Mouse (Mus musculus): ENCODE measurements around the gene Celsr1.

Celsr1 gene

GRCm38 (mm10) chr15:85961131-85961530 is 72.4 kb downstream of the Celsr1 start:
- no peak for DNase-seq (ENCODE audit: low read depth, low spot score)

DNA sequence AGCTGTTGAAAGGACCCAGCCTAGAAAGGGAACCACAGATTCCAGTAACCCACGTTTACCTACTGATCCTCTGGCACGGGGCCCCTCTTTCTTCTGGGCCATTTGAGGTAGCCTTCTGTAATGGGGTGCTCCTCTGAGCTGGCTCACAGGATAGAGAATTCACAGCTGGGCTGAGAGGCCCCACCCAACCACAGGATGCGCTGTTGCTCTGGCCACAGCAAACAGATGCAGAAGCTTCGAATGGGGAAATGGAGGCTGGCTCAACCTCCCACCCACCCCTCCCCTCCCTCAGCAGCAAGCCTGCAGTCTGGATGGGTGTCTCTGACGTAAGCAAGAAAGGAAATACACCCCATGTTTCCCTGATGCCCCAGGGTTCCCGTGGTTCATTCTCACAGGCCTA is 77.4 kb downstream of the Celsr1 start:
- no peak for DNase-seq (ENCODE audit: low read depth, low spot score)

DNA sequence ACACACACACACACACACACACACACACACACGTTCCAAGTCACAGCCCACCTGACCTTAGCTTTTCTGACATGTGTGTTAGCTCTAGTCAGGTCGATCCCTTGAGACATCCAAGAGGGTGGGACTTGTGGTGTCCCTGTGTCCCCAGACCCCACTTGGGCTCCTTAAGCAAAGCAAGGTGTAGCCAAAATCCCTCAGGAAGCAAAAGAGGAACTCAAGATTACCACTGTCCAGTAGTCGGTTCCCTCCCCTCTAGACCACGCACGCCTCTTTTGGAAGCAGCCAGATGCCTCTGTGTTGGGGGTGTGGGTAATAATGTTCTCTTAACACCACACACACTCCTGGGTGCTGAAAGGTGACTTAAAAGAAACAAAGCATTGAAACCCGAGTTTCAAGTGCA is 80.1 kb downstream of the Celsr1 start:
- no peak for DNase-seq (ENCODE audit: low read depth, low spot score)

- no peak for DNase-seq (ENCODE audit: low read depth, low spot score)
Measured at GRCm38 (mm10) chr15:85949421-85950164, 84.0 kb downstream of the Celsr1 start.

DNA sequence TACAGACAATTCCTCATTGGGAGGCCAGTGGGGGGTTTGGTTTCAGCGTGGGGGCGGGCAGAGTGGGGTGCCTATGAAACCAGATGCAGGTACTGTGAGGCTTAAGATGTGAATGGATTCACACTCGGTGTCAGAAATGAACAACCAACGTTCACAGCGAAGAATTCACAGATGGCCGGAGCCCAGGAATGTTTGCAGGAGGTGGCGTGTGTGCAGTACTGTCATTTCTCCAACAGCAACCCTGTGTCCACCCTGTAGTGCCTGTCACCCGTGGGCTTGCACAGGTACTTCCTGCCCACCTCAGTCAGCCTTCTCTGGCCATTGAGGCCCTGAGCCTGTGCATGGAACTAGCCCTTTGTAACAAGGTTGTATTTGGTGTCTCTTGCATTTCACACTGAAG is 85.6 kb downstream of the Celsr1 start:
- no peak for DNase-seq (ENCODE audit: low read depth, low spot score)

- DNase-seq (ENCODE audit: low read depth, low spot score) = no peak
Measured at GRCm38 (mm10) chr15:85947541-85947940, 86.0 kb downstream of the Celsr1 start.

GRCm38 (mm10) chr15:85935627-85936049 is 97.9 kb downstream of the Celsr1 start:
- DNase-seq (ENCODE audit: low read depth, low spot score) = no peak

DNA sequence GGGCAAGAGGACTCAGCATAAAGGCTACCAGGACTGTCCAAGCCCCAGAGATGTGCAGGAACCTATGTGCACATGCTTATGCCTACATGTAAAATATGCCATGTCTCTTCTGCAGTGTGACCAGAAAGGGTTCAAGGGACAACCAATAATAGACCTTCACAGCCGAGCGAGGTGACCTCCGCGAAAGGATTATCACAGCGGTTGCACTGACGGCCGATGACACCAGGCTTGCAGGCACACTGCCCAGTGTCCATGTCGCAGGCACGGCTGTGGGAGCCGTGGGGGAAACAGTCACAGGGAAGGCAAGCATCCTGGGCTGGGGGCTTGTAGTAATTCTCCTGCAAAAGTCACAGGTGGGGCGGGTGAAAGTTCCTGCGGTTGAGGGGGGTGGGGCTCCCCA is 105.4 kb downstream of the Celsr1 start:
- DNase-seq (ENCODE audit: low read depth, low spot score) = no peak

DNA sequence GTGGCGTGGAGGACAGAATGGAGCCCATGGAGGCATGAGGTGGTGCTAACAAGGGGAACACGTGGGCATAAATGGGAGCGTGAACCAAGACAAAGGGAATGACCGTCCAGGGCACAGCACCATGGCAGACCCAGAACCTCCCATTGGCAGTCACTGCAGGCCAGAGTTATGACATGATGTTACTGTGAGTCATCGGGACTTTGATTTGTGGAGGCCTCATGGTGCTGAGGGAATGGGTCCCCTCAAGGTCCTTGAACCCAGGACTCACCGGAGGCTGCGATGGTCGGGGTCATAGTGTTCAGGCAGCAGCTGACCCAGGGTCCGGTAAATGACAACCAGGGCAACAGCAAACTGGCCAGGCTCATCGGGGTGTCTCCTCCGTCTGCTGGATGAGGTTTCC is 111.7 kb downstream of the Celsr1 start:
- DNase-seq (ENCODE audit: low read depth, low spot score) = no peak

DNA sequence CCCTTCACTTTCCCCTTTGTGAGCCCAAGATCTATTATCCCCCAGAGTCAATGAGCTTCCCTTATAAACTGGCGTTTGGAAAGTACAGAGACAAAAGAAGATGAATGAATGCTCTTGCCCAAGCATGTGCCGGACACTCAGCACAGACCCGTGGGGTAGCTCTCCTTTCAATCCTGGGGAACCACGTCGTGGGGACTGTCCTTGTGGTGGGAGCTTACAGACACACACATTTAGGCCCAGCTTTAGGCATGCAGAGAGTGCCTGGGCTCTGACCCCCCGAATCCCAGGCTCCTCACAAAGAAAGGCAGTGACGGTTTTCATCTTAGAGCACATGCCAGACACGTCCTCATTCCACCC is 113.7 kb downstream of the Celsr1 start:
- DNase-seq (ENCODE audit: low read depth, low spot score) = no peak

GRCm38 (mm10) chr15:85919191-85919891 is 114.2 kb downstream of the Celsr1 start:
- DNase-seq (ENCODE audit: low read depth, low spot score) = no peak

GRCm38 (mm10) chr15:85913605-85914004 is 120.0 kb downstream of the Celsr1 start:
- DNase-seq (ENCODE audit: low read depth, low spot score) = no peak

DNA sequence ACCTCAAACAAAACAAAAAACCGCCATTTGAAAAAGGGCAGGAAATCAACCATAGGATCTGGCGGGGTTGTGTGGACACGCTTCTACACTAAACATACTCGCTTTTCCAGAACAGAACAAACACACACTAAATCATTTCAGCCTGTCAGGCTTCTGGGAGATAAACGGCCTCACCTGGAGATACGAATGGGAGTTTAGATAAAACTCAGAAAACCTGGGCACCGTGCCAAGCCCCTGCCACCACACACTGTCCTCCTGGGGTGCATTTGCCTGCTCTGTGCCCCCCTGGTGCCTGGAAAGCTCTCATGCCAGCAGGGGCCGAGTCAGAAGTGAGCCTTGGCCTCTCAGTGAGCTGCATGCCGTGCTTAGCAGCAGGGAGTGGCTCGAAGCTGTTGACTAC is 123.6 kb downstream of the Celsr1 start:
- DNase-seq (ENCODE audit: low read depth, low spot score) = no peak

GRCm38 (mm10) chr15:85909492-85909829 is 124.1 kb downstream of the Celsr1 start:
- DNase-seq (ENCODE audit: low read depth, low spot score) = no peak

DNA sequence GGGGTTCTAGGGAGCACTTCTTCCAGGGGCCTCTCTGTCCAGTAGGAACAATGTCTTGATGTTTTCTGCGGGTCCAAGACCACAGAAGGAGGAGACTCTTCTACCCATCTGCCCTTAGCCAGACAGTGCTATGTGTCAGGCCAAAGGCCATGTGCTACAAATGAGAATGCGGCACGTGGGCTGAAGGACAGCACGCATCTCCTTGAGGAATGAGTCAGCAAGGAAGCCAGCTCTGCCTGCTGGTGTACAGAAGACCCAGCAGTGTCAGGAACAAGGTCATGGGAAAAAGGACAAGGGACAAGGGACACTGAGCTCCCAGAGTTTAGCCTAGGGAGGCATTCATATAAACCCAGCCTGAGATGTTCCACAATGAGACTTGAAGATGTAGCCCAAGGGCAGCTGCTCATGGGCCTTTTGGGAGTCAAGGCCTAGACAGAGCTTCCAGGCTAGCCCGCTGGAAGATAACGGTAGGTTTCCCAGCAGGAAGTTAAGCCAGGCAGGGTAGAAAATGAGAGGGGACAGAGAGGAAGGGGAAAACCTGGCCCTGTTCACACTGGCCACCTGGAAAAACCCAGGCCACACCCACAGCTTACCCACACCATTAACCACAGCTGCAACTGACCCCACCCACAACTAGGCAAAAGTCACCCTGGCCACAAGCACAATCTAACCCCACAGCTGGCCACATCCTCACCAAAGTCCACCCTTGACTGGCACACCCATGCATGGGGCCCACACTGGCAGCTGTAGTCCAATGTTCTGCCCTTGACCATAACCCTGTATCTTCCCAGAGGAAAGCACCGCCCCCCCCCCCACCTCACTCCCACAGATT is 124.7 kb downstream of the Celsr1 start:
- no peak for DNase-seq (ENCODE audit: low read depth, low spot score)

GRCm38 (mm10) chr15:85903826-85904225 is 129.8 kb downstream of the Celsr1 start:
- no peak for DNase-seq (ENCODE audit: low read depth, low spot score)

DNA sequence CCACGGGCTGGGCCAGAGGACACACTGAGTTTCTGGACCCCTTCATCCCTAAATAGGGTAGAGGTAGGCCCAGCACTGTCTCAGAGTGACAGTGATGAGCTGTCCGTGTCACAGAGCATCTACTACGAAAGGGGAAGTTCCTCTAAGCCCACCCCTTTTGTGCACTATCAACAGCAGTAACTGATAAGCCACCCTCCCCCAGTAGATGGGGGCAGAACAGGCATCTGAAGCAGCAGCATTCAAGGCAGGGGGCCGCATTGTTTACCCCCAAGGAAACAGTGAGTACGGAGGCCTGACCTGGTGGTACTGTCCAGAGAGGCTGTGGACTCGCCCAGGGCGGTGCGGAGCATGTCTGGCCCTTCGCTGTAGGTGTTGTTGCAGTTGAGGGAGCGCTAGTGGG is 131.1 kb downstream of the Celsr1 start:
- no peak for DNase-seq (ENCODE audit: low read depth, low spot score)

- DNase-seq (ENCODE audit: low read depth, low spot score) = no peak
Measured at GRCm38 (mm10) chr15:85900801-85901200, 132.8 kb downstream of the Celsr1 start.

DNA sequence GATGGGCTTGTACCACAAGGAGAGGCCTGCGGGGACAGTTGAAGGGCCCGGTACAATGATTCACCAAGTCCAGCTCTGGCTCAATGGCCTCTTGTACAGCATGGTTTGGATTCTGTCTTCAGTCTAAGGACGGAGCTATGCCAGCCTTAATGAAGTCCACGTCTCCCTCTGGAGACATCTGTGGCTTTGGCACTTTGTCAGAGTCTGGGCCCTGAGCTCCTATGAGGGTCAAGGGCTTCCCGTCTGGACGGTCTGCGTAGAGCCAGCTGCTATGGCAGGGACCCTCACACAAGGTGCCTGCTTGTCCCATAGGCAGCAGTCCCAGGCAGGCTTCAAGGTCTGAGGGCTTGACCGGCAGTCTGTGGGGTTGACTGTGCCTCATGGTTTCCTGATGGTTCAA is 133.3 kb downstream of the Celsr1 start:
- DNase-seq (ENCODE audit: low read depth, low spot score) = no peak

- DNase-seq (ENCODE audit: low read depth, low spot score) = no peak
Measured at GRCm38 (mm10) chr15:85899396-85899795, 134.2 kb downstream of the Celsr1 start.

DNA sequence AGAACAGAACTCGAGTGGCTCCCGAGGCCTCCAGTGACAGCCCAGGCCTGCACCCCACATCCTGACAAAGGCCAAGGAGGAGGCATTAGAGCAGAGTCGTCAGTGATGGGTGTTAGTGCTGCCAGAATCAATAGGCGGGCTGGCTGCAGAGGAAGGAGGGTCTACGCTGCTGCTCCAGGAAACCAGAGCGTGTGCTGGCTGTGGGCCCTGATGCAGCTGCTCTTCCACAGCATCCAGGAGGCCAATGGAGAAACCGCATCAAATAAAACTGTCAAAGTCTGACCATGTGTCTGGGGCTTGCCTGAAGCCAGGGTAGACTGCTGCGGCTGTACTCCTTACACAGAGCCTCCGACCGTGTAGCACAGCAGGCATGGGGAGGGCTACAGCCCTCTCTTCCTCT is 136.5 kb downstream of the Celsr1 start:
- no peak for DNase-seq (ENCODE audit: low read depth, low spot score)

DNA sequence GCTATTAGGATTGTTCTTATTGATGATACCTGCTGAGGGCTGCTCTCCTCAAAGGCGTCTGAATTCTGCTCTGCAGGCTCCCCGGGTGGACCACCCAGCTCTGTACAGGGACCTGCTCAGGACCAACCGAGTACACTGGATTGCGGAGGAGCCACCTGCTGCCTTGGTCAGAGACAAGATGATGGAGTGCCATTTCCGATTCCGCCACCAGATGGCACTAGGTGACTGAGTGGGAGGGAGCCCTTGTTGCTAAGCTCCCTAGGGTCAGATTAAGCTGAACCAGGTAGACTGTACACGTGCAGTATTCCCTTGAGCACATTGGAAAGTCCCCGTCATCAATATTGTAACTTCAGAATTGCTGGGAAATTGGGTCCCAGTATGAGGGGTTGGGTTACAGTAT is 137.3 kb downstream of the Celsr1 start:
- DNase-seq (ENCODE audit: low read depth, low spot score) = peak; percentile 44

GRCm38 (mm10) chr15:85893871-85894270 is 139.7 kb downstream of the Celsr1 start:
- no peak for DNase-seq (ENCODE audit: low read depth, low spot score)
